Mouse (Mus musculus) monocyte, adult 5-6 weeks (primary cell): ENCODE measurements around the gene Mpv17. TPM values are rescaled to one million over a fixed set of nuclear protein-coding genes. Genes with fewer than 3 reads are reported as not detected.

ENCODE experiments used
- ATAC-seq: fragments of 153-309, 156-312 bp; replicated peaks from 2 replicates; pipeline ENCODE4 v1.8.0; 2017; ENCODE audit warnings: mild to moderate bottlenecking; ENCODE audit not compliant: low TSS enrichment, insufficient number of reproducible peaks, severe bottlenecking, poor library complexity, low FRiP score
- total RNA-seq: library from RNA; stranded (forward); fragments of 200-1000, 200-491, 200-594 nt; gene quantifications from 3 replicates; pipeline ENCODE4 v1.2.3, GENCODE M21; 2017

Gene Mpv17
- 22.5 to 37.8 TPM (median 35.8 TPM) in 3 replicates for total RNA-seq

DNA sequence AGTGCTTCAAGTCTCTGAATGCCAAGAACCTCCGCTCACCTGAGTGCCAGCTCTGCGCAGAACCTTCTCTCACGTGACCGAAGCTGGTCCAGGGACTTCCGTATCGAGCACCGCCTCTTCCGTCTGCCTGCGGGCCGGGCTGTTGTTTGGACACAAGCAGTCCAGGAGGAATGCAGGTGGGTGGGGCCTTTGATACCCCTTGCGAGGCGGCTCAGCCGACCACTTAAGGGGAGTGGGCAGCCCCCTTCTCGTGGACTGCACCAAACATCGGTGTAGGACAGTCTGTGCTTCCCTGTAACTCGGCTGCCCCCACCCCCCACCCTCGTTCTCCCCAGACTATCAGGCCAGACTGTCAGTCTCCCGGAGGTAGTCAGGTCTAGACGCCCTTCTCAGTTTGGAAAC, at the start of gene Mpv17:
Gene Mpv17 (minus strand): TSS at position 100 of the 402 bp plus-strand sequence.
- peak; percentile 92 for ATAC-seq

GRCm38 (mm10) chr5:31202933-31203332, 48.9 kb upstream of the Mpv17 start:
- ATAC-seq: no peak

DNA sequence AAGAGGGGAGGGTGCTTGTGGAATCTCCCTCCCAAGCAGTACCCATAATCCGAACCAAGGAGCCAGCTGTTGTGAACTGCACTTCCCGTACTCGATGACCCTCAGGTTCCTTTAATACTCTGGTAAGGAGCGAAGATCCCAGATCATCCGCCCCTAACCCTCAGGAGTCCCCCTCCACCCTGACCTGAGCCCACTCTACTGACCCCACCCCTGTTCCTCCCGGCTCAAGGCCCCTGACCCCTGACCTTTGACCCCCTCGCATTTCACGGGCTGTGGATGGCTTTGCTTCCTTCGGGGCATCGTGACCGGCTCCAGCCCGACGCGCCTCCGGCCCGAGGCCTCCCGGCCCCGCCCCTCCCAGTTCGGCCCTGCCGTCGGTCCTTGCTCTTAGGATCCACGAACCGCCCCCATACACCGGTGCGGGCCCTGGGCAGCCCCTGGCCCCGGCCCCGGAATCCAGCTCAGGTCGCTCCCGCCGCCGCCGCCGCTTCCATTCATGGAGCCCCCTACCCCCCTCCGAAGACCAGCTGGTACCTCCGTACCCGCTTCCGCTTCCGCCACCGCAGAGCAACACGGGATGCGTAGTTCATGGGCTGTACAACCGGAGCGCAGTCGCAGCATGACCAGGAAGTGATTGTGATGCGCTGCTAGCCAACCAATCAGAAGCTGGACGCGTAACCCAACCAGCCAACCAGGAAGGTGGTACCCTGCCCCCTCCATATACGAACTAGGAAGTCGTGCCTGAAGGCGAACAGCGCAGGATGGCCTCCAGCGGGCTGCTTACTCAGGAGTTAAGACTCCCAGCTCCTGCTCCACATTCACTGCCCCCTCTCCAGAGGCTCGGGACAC, 47.9 kb upstream of the Mpv17 start, which contains the start of gene Zfp513:
Gene Zfp513 (minus strand): TSS at position 562 of the 849 bp plus-strand sequence.
- peak; percentile 95 for ATAC-seq

DNA sequence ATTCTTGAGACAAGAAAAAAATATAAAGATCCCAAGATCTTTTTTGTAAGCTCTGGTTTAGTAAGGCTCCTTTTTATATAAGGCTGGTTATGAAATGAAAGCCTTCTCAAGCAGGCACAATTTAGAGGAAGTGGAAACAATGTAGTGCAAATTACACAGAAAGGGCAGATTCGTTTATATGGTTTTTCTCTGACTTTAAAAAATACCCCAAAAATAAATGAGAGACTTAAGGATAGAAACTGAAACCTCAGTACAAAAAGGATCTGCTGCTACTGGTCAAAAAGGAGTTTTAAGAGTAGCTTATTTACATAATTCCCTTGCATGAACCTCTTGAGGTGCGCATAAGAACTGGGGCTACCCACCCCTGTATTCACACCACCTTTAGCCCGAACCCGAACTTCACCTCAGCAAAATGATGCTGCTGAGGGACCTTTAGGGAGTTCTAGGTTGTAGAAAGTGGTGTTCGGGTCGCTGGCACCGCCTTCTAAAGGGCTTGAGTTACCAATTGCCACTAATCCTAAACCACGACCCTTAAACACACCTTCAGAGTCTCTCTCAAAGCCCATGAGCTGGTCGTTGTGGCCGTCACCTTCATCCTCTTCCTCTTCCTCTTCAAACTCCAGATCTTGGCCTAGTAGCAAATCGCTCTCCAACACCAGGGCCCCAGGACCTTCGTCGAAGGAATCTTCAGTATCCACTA, 47.1 kb upstream of the Mpv17 start:
- no peak for ATAC-seq

DNA sequence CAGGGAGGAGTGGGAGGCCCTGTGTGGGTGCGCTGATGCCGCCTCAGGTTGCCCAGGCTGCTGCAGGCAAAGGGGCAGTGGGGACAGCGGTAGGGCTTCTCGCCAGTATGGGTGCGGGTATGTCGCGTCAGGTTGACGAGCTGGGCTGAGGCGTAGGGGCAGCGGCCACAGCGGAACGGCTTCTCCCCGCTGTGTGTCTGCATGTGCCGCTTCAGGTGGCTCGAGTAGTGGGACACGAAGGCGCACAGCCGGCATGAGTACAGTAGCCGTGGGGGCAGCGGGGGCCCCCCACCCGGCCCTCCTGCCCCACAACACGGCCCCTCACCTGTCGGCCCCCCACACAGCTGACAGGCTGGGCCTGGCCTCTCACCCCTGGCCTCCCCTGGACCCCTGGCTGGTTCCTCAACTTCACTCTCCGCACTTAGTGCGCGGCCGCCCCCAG, 46.3 kb upstream of the Mpv17 start:
- ATAC-seq: no peak

GRCm38 (mm10) chr5:31199893-31200292, 45.8 kb upstream of the Mpv17 start:
- no peak for ATAC-seq

DNA sequence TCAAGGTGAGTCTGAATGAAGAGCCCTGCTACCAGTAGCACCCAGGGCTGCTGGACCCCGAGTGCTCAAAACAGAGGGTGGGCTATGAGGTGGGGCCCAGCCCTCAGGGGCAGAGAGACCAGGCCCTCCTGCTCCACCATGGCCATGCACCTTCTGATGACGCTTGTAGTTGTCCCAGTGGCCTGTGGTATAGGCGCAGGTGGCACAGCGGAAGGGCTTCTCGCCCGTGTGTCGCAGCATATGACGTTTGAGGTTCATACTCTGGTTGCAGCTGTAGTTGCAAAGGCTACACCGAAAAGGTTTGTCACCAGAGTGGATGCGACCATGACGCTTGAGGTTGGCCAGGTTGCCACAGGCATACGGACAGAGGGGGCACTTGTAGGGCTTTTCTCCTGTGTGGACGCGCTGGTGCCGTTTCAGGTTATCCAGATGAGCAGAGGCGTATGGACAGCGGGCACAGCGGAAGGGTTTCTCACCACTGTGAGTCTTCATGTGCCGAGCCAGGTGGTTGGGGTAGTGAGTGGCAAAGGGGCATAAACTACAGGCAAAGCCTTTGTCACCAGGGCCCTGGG, 45.4 kb upstream of the Mpv17 start:
- no peak for ATAC-seq

DNA sequence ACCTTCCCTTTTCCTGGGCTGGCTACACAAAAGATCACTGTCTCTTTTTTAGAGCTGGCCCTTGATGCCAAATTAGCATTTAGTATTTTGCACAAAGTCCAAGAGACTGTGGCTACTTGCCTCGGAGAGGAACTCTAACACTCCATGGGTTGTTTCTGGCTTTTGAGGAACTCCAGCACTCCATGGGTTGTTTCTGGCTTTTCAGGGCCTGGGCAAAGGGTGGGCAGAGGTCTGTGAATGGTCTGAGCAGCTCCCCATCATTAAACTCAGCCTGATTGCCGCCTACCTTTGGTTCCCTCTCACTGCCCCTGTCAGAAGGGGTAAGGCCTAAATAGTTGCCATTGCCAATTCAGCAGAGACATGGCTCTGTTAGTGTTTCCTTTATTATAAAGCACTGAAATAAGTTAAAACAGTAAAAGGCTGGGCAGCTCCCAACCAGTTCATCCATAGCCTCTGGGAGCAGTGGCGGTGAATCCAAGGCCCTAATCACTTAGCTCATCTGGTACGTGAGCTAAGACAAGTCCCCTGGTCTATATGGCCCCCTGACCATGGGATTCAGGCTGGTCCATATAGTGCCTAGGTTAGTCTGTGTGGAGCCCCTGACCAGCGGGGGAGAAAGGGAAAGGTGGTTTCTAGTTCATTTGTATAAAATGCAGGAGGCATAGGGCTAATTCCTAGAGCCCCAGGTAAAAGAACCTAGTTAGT, 44.7 kb upstream of the Mpv17 start:
- no peak for ATAC-seq

DNA sequence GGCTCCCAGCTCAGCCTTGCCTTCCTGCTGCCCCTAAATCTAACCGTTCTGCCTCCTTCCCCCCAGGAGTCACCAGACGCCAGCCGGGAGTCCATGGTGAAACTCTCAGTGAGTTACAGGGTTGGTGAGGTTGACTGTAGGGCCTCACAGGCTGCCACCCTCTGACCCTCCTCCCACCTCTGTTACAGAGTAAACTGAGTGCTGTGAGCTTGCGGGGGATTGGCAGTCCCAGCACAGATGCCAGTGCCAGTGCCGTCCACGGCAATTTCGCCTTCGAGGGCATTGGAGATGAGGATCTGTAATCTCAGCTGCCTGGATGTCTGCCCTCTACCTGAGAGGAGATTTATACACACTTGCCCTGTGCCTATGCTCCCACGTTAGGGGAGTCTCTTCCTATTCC, 44.1 kb upstream of the Mpv17 start:
- no peak for ATAC-seq

- no peak for ATAC-seq
Observed at GRCm38 (mm10) chr5:31197072-31197471, 43.0 kb upstream of the Mpv17 start.

DNA sequence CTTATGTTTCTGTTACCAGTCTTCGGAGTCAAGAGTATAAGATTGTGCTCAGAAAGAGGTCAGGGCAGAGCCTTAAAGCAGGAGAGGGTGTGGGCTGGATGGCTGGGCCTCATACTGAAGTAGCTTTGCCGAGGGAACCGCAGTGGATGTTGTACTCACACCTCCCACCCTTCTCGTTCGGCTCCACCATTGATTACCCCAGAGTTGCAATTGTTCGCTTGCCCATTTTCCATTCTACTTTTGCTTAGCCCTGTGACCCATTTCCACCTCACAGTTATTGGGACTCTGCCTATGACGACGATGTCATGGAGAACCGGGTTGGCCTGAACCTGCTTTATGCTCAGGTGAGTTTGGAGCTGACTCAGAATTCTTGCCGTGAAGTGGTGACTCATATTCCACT, 42.2 kb upstream of the Mpv17 start:
- no peak for ATAC-seq

GRCm38 (mm10) chr5:31195671-31196070, 41.6 kb upstream of the Mpv17 start:
- ATAC-seq: no peak

- ATAC-seq: no peak
Observed at GRCm38 (mm10) chr5:31194486-31195485, 40.7 kb upstream of the Mpv17 start.

- no peak for ATAC-seq
Observed at GRCm38 (mm10) chr5:31193631-31194281, 39.7 kb upstream of the Mpv17 start.

- ATAC-seq: peak; percentile 96
Observed at GRCm38 (mm10) chr5:31192939-31193630, 39.0 kb upstream of the Mpv17 start, which contains the start of the genes Snx17 and Eif2b4. Gene Snx17, plus strand, starts transcription at chr5:31193227. Gene Eif2b4, minus strand, starts transcription at chr5:31193430.

- no peak for ATAC-seq
Observed at GRCm38 (mm10) chr5:31192045-31192938, 38.2 kb upstream of the Mpv17 start.
